Comparison of ENCODE assay signal across 26 mouse cellular contexts in genomic region chr15:100219396-100219795, GRCm38 (mm10). TPM values are rescaled to one million over a fixed set of nuclear protein-coding genes. Genes with fewer than 3 reads are reported as not detected.
DNase-seq lines count a peak whose midpoint lies in the region; ATAC-seq and TF ChIP-seq lines count a peak whose summit lies in the region.
"Had no signal": no experiment of that assay in that cellular context is flagged by ENCODE, and none has a peak within 500 bp of the region (broad histone marks: within the 10 kb centered on the region; RNA-seq: fewer than 3 reads in every experiment).

No protein-coding gene starts in this region.

- H3K9me3 ChIP-seq in embryonic facial prominence, embryonic 11.5 days (replicated peaks; ENCODE audit: control insufficient read depth, low read length) = no peaks in the 10 kb centered on the region
- H3K9me3 ChIP-seq in liver, embryonic 11.5 days (ENCODE audit: control insufficient read depth, low read length) = 0 out of 2 replicates have a peak, but pooled peaks cover 2% of the 10 kb centered on the region
- H3K9me3 ChIP-seq: stomach, embryonic 15.5 days had no signal

- no peak overlapping the region for H3K4me2 ChIP-seq in embryonic facial prominence, embryonic 11.5 days (ENCODE audit: low read depth, low read length)
- no peak overlapping the region for H3K4me2 ChIP-seq in liver, embryonic 11.5 days
- H3K4me2 ChIP-seq: embryonic facial prominence, embryonic 13.5 days; forebrain, embryonic 12.5 days; heart, embryonic 11.5 days; kidney, embryonic 15.5 days; midbrain, embryonic 11.5 days; stomach, embryonic 15.5 days had no signal

- 48% methylated on average over 1 of the region's 1 CpGs for WGBS in lung, adult 2 months
- 74% methylated on average over 1 of the region's 1 CpGs for WGBS in embryonic facial prominence, embryonic 11.5 days
- 50% methylated on average over 1 of the region's 1 CpGs for WGBS in liver, embryonic 11.5 days

- TF ChIP-seq POLR2A in lung, adult 2 months (IDR thresholded peaks at IDR 0.05; ENCODE audit: borderline replicate concordance, extremely low read depth, low read depth, low read length) = no peak

- peak; percentile 70 for DNase-seq in embryo, embryonic 10 days (ENCODE audit: low spot score)
- no peak for DNase-seq in embryo, embryonic 9.5 days (ENCODE audit: extremely low spot score)
- DNase-seq in lung, adult 18-20 months = peak; percentile 44 to 67
- no peak for DNase-seq in lung, adult 2 months
- DNase-seq in embryonic facial prominence, embryonic 11.5 days (ENCODE audit: low spot score) = peak; percentile 25
- no peak for DNase-seq in cerebellum, postnatal 4 days (ENCODE audit: low spot score in 2 of 2)
- DNase-seq in liver, embryonic 11.5 days (ENCODE audit: low spot score) = no peak
- DNase-seq: adrenal gland, adult 2 months; cerebellum, adult 11 months; cerebellum, postnatal 25 days; heart, adult 11 months; kidney, postnatal 4 days; liver, postnatal 0 days; right cerebral cortex, postnatal 4 days; thymus, adult 18-20 months; thymus, postnatal 36 days had no signal

- no peak for TF ChIP-seq CTCF in lung, adult 2 months (IDR thresholded peaks at IDR 0.05; ENCODE audit: insufficient read depth, low read length)

- H3K4me3 ChIP-seq in lung, adult 2 months (replicated peaks; ENCODE audit: extremely low read depth, low read depth, low read length) = no peak overlapping the region
- H3K4me3 ChIP-seq in embryonic facial prominence, embryonic 11.5 days (ENCODE audit: low read depth, low read length) = no peak overlapping the region
- H3K4me3 ChIP-seq in liver, embryonic 11.5 days (ENCODE audit: low read depth, low read length) = no peak overlapping the region
- H3K4me3 ChIP-seq: embryonic facial prominence, embryonic 13.5 days; erythroblast, embryonic 14.5 days; forebrain, embryonic 12.5 days; hindbrain, embryonic 10.5 days; kidney, embryonic 15.5 days; left cerebral cortex, adult 2 months; stomach, embryonic 15.5 days had no signal

- H3K9ac ChIP-seq in embryonic facial prominence, embryonic 11.5 days (replicated peaks; ENCODE audit: low read length) = no peak overlapping the region
- no peak overlapping the region for H3K9ac ChIP-seq in liver, embryonic 11.5 days (ENCODE audit: low read depth, low read length)
- H3K9ac ChIP-seq: embryonic facial prominence, embryonic 13.5 days; forebrain, embryonic 12.5 days; kidney, embryonic 15.5 days; liver, postnatal 0 days; stomach, embryonic 15.5 days had no signal

- H3K4me1 ChIP-seq in lung, adult 2 months (ENCODE audit: control insufficient read depth, insufficient read depth, low read length) = peaks cover 2% of the 10 kb centered on the region; the same call in 1 of the 2 replicates
- no peaks in the 10 kb centered on the region for H3K4me1 ChIP-seq in embryonic facial prominence, embryonic 11.5 days (ENCODE audit: control insufficient read depth, insufficient read depth, low read length)
- no peaks in the 10 kb centered on the region for H3K4me1 ChIP-seq in liver, embryonic 11.5 days (replicated peaks; ENCODE audit: control insufficient read depth, insufficient read depth, low read length)
- H3K4me1 ChIP-seq: embryonic facial prominence, embryonic 13.5 days; forebrain, embryonic 12.5 days; hindbrain, embryonic 10.5 days; kidney, embryonic 15.5 days; stomach, embryonic 15.5 days had no signal

- H3K27me3 ChIP-seq in embryonic facial prominence, embryonic 11.5 days (ENCODE audit: control insufficient read depth, insufficient read depth, low read length) = no peaks in the 10 kb centered on the region
- H3K27me3 ChIP-seq in liver, embryonic 11.5 days (replicated peaks; ENCODE audit: control insufficient read depth, insufficient read depth, low read length) = no peaks in the 10 kb centered on the region
- H3K27me3 ChIP-seq: embryonic facial prominence, embryonic 13.5 days; forebrain, embryonic 12.5 days; kidney, embryonic 15.5 days; stomach, embryonic 15.5 days had no signal

- H3K36me3 ChIP-seq in embryonic facial prominence, embryonic 11.5 days (replicated peaks; ENCODE audit: control insufficient read depth, insufficient read depth, low read depth, low read length) = no peaks in the 10 kb centered on the region
- H3K36me3 ChIP-seq in liver, embryonic 11.5 days (ENCODE audit: control insufficient read depth, insufficient read depth, low read length) = 0 out of 2 replicates have a peak, but pooled peaks cover 2% of the 10 kb centered on the region

- ATAC-seq in embryonic facial prominence, embryonic 11.5 days (replicated peaks; ENCODE audit: insufficient number of reproducible peaks, low FRiP score, low TSS enrichment, low read depth) = no peak
- ATAC-seq in liver, embryonic 11.5 days (replicated peaks; ENCODE audit: low FRiP score) = no peak
- ATAC-seq: intestine, postnatal 0 days; liver, postnatal 0 days had no signal

- no peak overlapping the region for H3K27ac ChIP-seq in embryonic facial prominence, embryonic 11.5 days (replicated peaks; ENCODE audit: low read depth, low read length)
- no peak overlapping the region for H3K27ac ChIP-seq in liver, embryonic 11.5 days (ENCODE audit: low read depth, low read length)
- H3K27ac ChIP-seq: embryonic facial prominence, embryonic 13.5 days; forebrain, embryonic 12.5 days; hindbrain, embryonic 10.5 days; kidney, embryonic 15.5 days; left cerebral cortex, adult 2 months; stomach, embryonic 15.5 days had no signal

RNA-seq across cellular contexts. Expression of gene Atf1, which starts 8.2 kb away (rescaled TPM):
- polyA plus RNA-seq in lung, adult 2 months (2012; rRNA removed) = 40.8 and 45.7 TPM in 2 replicates
- polyA plus RNA-seq in embryonic facial prominence, embryonic 11.5 days (2014; fragmentation: Nextera tagmentation; extraction: Ambion mirVana) = 36.3 and 37.0 TPM in 2 replicates
- polyA plus RNA-seq in liver, embryonic 11.5 days (2014; fragmentation: Nextera tagmentation; extraction: Ambion mirVana) = 62.9 and 65.3 TPM in 2 replicates

Comparison
In these comparisons a context has a peak if more than half of its experiments do, and no peak if none do; other contexts are left out.
1. DNase-seq: peak in embryo, embryonic 10 days (single experiment), lung, adult 18-20 months (2 of 2) and embryonic facial prominence, embryonic 11.5 days (single experiment); none in embryo, embryonic 9.5 days (single experiment), lung, adult 2 months (single experiment), cerebellum, postnatal 4 days (0 of 2) and liver, embryonic 11.5 days (single experiment).